Mouse (Mus musculus) inflammation-experienced regulatory T-cells (primary cell): ENCODE measurements around the gene Map4k4. TPM values are rescaled to one million over a fixed set of nuclear protein-coding genes. Genes with fewer than 3 reads are reported as not detected.

Experiments used
- polyA plus RNA-seq, 2 experiments: library from polyadenylated mRNA; unstranded; fragments of 100-300 nt; shearing (Covaris generic); gene quantifications; one replicate each; pipeline ENCODE4 v1.2.1; 2017

Map4k4 gene
- 10 to 100 TPM; 47.8 to 49.6 TPM for polyA plus RNA-seq

GRCm38 (mm10) chr1:39900181-39901005 lies at the start of gene Map4k4:
Gene Map4k4, plus strand, starts transcription at chr1:39900913.

GRCm38 (mm10) chr1:40073779-40074178 lies 173.1 kb downstream of the Map4k4 start, which contains the start of gene Il1r2:
Gene Il1r2, plus strand, starts transcription at chr1:40074079.

Other genes starting within 250 kb of the Map4k4 start
- gene Creg2, start 249.4 kb upstream of the Map4k4 start, polyA plus RNA-seq, result under 1 TPM in 1 of 2 experiments, not detected in 1; 0.22 TPM
- gene Rfx8, start 179.9 kb upstream of the Map4k4 start, polyA plus RNA-seq, result under 1 TPM in 1 of 2 experiments, not detected in 1; 0.10 TPM
- gene Gm3646, start 95.6 kb upstream of the Map4k4 start, polyA plus RNA-seq, result not detected
- gene Il1r2, start 173.2 kb downstream of the Map4k4 start, polyA plus RNA-seq, result 10 to 100 TPM; 11.3 to 65.2 TPM